Mouse (Mus musculus) heart, adult 8-10 months (tissue): ENCODE results near the gene St8sia1. TPM values are rescaled to one million over a fixed set of nuclear protein-coding genes. Genes with fewer than 3 reads are reported as not detected.

ENCODE experiments used
- DNase-seq: peaks from one replicate; pipeline ENCODE4 v3.0.0; 2022; ENCODE audit warnings: low spot score
- total RNA-seq, 4 experiments: library from RNA; stranded (reverse); gene quantifications; 2 replicates each; pipeline ENCODE4 v1.2.4; 2022

Gene St8sia1
- total RNA-seq, 4 experiments from 2014 or later = 0.09 to 0.25 (median 0.17) TPM

- DNase-seq = no peak
Observed at GRCm38 (mm10) chr6:142979665-142980660, 15.7 kb upstream of the St8sia1 start.

- DNase-seq = no peak
Observed at GRCm38 (mm10) chr6:142977221-142977620, 13.0 kb upstream of the St8sia1 start.

- DNase-seq = no peak
Observed at GRCm38 (mm10) chr6:142973289-142973688, 9.0 kb upstream of the St8sia1 start.

- no peak for DNase-seq
Observed at GRCm38 (mm10) chr6:142972205-142972604, 8.0 kb upstream of the St8sia1 start.

- DNase-seq = no peak
Observed at GRCm38 (mm10) chr6:142967407-142967806, 3.2 kb upstream of the St8sia1 start.

- DNase-seq = peak; percentile 30
Observed at GRCm38 (mm10) chr6:142964531-142965385, 506 bp upstream of the St8sia1 start.

- DNase-seq = no peak
Observed at GRCm38 (mm10) chr6:142963480-142964075, 674 bp downstream of the St8sia1 start.

- no peak for DNase-seq
Observed at GRCm38 (mm10) chr6:142962881-142963280, 1.4 kb downstream of the St8sia1 start.

- no peak for DNase-seq
Observed at GRCm38 (mm10) chr6:142962476-142962875, 1.8 kb downstream of the St8sia1 start.

GRCm38 (mm10) chr6:142961721-142962455, 2.4 kb downstream of the St8sia1 start:
- DNase-seq = no peak

- DNase-seq = no peak
Observed at GRCm38 (mm10) chr6:142956556-142956955, 7.7 kb downstream of the St8sia1 start.

- DNase-seq = no peak
Observed at GRCm38 (mm10) chr6:142955281-142955680, 9.0 kb downstream of the St8sia1 start.

- no peak for DNase-seq
Observed at GRCm38 (mm10) chr6:142953189-142953588, 11.1 kb downstream of the St8sia1 start.

GRCm38 (mm10) chr6:142952361-142952954, 11.8 kb downstream of the St8sia1 start:
- DNase-seq = no peak

- no peak for DNase-seq
Observed at GRCm38 (mm10) chr6:142951564-142952308, 12.5 kb downstream of the St8sia1 start.

GRCm38 (mm10) chr6:142950354-142950753, 13.9 kb downstream of the St8sia1 start:
- DNase-seq = no peak

- DNase-seq = peak; percentile 4
Observed at GRCm38 (mm10) chr6:142948955-142949357, 15.3 kb downstream of the St8sia1 start.

GRCm38 (mm10) chr6:142947029-142947428, 17.2 kb downstream of the St8sia1 start:
- DNase-seq = no peak

GRCm38 (mm10) chr6:142946069-142946871, 18.0 kb downstream of the St8sia1 start:
- DNase-seq = no peak
